In genomic region chr8:119344190-119344856, GRCm38 (mm10) we compare ENCODE assay signal across 8 mouse cellular contexts. TPM values are rescaled to one million over a fixed set of nuclear protein-coding genes. Genes with fewer than 3 reads are reported as not detected.
A peak's percentile ranks its signal among the peaks of the same experiment; 100 is the strongest.
DNase-seq lines count a peak whose midpoint lies in the region; ATAC-seq and TF ChIP-seq lines count a peak whose summit lies in the region.

Gene Hsbp1, plus strand, starts transcription at chr8:119344488.

- in situ Hi-C loops in Patski (cut with MboI; ENCODE audit: low pct_unique_long_range_greater_than_20kb), result no loop called here

- H3K9ac ChIP-seq in hindbrain, embryonic 13.5 days, result peak within 1 kb of the TSS; percentile 99

- peak; percentile 94 for ATAC-seq in Patski
- ATAC-seq in hindbrain, embryonic 13.5 days (ENCODE audit: low FRiP score), result peak; percentile 98

- CTCF ChIA-PET in Patski (lab: Charles Lee), result interaction anchor here (1.5 kb wide), 1 partner anchor 37 kb away, joined by 3 read pairs; no protein-coding TSS in a partner anchor

- peaks cover 14% of the 10 kb centered on the region for H3K4me1 ChIP-seq in hindbrain, embryonic 13.5 days (replicated peaks)

- no peak for TF ChIP-seq CTCF in Patski (IDR thresholded peaks at IDR 0.05)

- DNase-seq in Patski (ENCODE audit: low read depth, low spot score), result peak; percentile 88
- peak; percentile 96 to 98 for DNase-seq in cerebellum, postnatal 14 days
- peak; percentile 93 to 94 for DNase-seq in frontal cortex, postnatal 14 days (ENCODE audit: low spot score in 2 of 2)
- DNase-seq in layer of hippocampus, postnatal 25 days (ENCODE audit: extremely low spot score in 1 of 2, low spot score in 1 of 2), result peak; percentile 89 to 92
- peak; percentile 98 for DNase-seq in lung, postnatal 25 days (ENCODE audit: low spot score)
- DNase-seq in retina, embryonic 14.5 days (ENCODE audit: low spot score), result peak; percentile 98
- DNase-seq in thymus, postnatal 4 days, result peak; percentile 98

- H3K27me3 ChIP-seq in Patski, result no peaks in the 10 kb centered on the region
- peaks cover 18% of the 10 kb centered on the region; the same call in 1 of the 2 replicates for H3K27me3 ChIP-seq in hindbrain, embryonic 13.5 days

- peak within 1 kb of the TSS; percentile 98 for H3K4me3 ChIP-seq in hindbrain, embryonic 13.5 days

- H3K4me2 ChIP-seq in hindbrain, embryonic 13.5 days, result peak within 1 kb of the TSS; percentile 73

- H3K9me3 ChIP-seq in hindbrain, embryonic 13.5 days, result no peaks in the 10 kb centered on the region

- 3% methylated on average over 52 of the region's 52 CpGs for WGBS in hindbrain, embryonic 13.5 days

- POLR2A ChIA-PET in Patski (lab: Charles Lee), result no interaction called here

- peaks cover 30% of the 10 kb centered on the region for H3K36me3 ChIP-seq in hindbrain, embryonic 13.5 days

- H3K27ac ChIP-seq in hindbrain, embryonic 13.5 days, result peak within 1 kb of the TSS; percentile 82

RNA-seq across cellular contexts. Expression of gene Hsbp1, which starts in this region (rescaled TPM):
- 322 TPM for polyA plus RNA-seq in Patski (2021)
- polyA plus RNA-seq in hindbrain, embryonic 13.5 days (2015; fragmentation: Nextera tagmentation; extraction: Ambion mirVana), result 623 and 628 TPM in 2 replicates
- 100 to 1,000 TPM; 364 to 405 TPM for total RNA-seq in layer of hippocampus, postnatal 25 days (2021)

Comparison
In these comparisons a context has a peak if more than half of its experiments do, and no peak if none do; other contexts are left out.
1. Peak in every context shown above with its lines: DNase-seq, ATAC-seq, H3K4me3 ChIP-seq and H3K27ac ChIP-seq.